Mouse (Mus musculus) telencephalon, adult 2 months (tissue): ENCODE results near the gene Rab3a.

ENCODE experiments used
- DNase-seq: peaks from one replicate; pipeline ENCODE4 v3.0.0-alpha.2; 2011; ENCODE audit warnings: low read depth, low spot score

Rab3a gene

DNA sequence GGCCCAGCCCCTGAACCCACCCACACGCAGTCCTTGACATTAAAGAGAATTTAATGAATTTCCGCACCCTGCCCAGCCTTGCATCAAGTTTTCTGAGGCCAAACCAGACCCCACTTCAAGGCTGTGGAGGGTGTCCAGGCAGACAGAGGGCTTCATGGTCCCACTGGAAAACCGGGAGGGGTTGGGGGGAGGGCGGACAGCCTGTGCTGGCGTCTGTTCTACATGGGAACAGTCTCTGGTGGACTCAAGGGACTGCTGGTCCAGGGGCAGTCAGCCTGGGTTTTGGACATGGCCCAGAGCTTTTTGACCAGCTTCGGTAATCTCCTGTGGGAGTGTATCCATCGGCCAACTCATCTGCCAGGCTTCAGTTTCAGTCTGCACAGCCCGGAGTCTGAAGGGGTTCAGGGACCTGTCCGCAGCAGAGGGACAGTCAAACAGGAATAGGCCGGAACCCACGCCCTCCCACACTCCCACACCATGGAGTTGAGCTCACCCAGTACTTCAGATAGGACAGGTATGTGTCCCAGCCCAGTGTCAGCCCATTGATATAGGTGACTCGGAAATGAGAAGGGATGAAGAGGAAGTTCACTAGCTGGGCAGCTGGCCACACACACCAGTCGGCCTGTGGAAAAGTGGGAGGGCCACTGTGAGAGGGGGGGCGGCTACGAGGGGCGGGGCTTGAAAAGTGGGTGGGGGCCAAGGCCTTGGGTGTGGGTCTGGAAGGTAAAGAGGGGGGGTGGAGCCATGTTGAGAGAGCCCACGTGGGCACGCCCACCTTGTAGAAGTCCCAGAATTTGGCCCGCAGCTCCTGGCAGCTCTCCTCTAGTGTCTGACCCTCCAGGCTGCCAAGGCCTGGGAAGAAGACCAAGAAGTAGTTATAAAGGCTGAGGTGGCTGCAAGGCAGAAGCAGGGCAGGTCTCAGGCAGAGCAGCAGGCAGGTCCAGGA lies 4.4 kb downstream of the Rab3a start:
- no peak for DNase-seq

DNA sequence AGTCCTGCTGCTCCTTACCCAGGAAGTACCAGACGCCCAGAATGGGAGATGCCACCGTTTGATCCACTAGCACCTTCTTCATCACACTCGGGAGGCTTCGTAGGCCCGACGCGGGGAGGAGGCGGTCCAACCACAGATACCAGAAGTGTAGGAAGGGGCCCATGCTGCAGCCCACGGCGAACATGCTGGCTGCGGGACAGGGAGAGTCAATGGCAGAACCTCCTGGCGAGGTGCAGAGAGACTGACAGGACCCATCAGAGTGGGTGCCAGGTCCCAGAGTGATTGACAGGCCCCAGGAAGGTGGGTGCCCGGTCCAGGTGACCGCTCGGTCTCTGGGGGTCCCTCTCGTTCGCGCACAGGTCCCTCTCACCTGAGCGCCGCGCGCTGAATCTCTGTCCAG lies 5.9 kb downstream of the Rab3a start:
- no peak for DNase-seq

DNA sequence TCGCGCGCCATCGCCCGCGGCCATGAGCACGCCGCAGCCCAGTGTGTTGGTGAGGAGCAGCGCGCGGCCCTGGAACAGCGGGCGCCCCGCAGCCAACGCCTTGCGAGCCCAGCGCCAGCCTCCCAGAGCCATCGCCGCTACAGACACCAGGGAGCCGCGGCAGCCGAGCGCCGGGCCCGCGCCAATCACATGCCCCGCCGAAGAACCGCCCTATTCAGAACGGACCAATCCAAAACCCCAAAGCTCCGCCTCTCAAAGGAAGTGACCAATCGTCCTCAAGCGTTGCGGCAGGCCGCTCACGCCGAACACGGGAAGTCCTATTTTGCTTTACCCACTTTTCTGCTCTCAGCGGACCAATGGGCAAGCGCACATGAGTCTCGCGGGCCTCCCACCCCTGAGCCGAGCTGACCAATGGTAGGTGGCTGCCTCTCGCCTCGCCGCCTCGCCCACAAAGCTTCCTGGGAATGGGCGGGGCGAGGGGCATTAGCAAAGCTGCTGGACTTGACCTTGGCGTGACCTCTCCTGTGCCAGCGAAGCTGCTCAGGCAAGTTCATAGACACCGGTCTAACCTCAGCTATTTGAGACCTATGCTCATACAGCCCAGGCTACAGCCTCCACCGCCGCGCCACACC lies 6.4 kb downstream of the Rab3a start, which contains the start of gene Mpv17l2:
Gene Mpv17l2, minus strand, starts transcription at position 172 of the 632 bp plus-strand sequence.
- DNase-seq = peak; percentile 99

DNA sequence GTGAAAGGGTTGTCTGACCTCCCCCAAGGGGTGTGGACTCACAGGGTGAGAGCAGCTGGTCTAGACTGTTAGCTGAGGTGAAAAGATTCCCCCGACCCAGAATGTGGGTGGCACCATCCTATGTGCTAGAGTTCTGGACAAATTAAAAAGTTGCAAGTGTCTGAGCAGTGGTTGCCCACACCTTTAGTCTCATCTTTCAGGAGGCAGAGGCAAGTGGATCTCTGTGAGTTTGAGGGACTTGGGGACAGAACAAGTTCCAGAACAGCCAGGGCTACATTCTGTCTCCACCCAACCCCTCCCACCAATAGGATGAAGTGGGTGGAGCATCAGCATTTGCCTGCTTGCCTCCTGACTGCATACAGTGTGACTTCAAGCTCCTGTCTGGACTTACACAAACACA lies 7.6 kb downstream of the Rab3a start:
- no peak for DNase-seq

DNA sequence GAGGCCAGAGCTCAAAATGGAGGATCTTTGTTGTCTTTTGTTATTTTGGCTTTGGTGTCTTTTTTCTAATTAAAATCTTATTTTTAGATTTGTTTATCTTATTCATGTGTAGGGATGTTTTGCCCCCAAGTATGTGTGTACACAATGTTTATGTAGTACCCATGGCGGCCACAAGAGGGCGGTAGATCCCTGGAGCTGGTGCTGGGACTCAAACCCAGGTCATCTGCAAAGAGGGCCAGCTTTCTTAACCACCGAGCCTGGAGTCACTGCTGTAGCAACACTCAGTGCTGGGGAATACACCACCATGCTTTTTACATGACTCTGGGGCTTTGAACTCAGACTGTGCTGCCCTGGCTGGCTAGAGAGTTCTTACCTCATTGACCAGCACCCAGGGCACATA lies 8.9 kb downstream of the Rab3a start:
- DNase-seq = no peak

DNA sequence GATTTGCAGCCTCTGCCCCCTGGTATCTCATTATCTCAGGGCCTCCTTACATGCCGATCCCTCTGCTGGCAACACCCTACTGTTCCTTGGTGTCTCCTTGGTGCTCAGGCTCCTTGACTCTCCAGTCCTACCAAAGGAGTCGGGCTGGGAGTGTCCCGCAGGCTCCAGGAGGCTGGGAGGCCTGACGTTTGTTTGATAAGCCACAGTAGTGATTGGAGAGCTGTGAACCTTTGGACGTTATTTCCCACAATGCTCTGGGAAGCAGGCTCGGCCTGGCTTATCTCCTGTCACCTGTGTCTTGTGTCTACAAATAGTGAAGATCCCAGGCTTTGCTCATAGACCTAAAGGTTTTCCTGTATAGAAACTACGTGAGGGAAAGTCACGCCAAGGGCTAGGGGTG lies 9.5 kb downstream of the Rab3a start:
- no peak for DNase-seq

DNA sequence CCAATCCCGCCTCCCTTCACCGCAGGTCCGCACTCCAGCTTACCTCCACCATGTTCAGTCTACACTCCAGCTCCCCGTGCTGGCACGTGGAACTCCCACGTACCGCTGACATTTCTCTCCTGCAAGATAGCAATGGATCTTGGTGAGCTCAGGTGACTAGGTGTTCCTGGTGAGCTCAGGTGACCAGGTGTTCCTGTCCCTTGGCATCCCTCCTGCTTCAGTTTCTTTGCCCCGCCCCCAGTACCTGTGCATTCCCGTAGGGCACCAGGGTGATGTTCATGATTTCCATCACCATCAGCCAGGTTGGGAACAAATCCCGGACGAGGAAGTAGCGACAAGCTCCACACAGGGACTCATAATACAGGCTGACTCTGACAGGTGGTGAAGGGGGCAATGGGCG lies 10.2 kb downstream of the Rab3a start:
- no peak for DNase-seq

DNA sequence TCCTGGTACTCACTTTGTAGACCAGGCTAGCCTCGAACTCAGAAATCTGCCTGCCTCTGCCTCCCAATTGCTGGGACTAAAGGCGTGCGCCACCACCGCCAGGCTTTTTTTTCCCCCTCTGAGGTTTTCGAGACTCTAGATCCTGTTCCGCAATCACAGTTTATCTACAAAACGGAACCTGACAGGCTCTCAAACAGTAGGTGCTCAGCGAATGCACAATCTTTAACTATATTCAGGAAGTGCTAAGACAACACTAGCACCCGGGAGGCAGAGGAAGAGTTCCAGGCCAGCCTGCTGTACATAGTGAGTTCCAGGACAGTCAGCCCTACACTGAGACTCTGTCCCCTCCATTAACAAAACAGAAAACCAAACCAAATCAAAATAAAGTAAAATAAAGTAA lies 10.8 kb downstream of the Rab3a start:
- no peak for DNase-seq

DNA sequence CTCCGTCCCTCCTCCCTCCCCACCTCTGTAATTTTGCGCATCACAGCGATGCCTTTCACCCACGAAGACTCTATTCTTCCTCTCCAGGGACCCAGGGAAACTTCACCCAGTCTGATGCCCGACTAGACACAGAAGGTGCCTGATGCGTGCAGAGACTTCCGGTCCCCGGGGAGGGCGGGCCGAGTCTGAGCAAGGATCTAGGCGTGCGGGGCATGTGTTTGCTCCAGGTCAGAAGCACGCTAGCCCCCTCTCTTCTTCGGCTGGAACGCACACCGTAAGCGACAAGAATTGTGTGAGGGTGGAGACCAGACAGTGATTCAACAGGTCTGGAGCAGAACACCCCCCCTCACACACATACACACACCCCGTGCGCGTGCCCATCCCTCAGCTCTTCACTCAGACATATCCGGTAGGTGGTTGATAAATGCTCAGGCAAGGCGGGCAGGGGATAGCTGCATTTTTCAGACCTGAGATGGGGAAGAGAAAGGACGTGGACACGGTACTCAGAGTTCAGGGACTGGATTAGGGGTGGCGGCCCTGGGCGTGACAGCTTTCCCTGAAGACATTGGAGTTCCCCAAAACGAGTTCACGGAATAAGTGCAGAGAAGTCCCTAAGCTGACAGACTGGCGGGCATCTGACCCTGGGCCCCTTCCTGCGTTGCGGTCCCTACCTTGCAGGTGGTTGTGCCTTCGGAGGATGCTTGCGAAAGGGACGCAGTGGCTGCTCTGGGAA lies 11.5 kb downstream of the Rab3a start:
- no peak for DNase-seq

DNA sequence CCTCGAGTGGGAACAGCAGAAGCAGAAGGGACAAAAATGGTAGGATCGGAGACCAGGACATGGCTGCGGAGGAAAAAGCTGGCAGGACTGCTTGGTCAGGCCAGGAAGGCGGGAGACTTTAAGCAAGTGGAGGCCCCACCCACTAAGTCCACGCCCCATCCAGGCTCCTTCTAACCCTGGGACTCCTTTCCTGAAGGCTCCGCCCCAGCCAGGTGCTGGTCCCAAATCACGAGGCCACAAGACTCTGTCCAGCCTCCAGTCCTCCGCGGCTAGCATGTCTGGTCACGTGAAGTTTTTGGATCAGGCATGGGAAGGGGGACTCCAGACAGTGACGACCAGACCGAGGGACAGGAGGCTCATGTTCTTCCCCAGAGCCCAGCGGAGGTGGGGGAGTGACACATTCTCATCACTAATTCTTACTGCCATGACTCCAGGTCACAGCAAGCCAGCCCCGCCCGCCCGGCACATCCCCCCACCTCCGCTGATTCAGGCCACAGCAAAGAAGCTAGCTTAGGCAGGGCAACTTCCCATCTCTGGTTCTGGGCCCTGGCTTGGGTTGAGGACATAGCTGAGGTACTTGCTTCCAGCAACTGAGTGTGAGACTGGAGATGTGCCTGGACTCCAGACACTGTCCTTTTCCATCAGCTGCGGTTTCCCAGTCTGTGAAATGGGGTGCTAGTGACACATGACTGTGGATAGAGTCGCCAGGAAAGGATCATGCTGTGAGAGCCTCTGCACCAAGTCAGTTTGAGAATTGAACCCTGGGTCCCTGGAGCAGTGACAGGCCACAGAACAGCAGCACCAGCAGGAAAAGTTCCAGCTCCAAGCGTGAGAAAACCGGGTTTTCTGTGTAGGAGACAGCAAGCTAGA lies 12.3 kb downstream of the Rab3a start:
- no peak for DNase-seq

DNA sequence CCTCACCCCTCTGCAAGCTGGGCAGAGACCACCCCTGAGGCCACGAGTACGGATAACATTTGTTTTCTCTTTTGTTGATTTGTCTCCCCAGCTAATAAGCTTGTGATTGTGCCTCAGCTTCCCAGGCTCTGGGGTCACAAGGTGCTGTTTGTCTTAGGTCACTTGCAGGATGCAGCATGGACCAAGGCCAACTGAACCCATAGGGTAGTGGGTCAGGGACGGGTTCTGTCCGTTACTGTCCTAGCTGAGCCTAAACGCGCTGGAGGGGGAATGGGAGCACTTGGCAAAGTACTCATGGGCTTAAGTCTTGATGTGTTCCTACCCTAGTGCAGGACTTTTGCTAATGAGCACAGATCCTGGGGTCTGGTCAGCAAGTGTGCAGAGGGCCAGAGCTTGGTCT lies 13.0 kb downstream of the Rab3a start:
- DNase-seq = no peak

DNA sequence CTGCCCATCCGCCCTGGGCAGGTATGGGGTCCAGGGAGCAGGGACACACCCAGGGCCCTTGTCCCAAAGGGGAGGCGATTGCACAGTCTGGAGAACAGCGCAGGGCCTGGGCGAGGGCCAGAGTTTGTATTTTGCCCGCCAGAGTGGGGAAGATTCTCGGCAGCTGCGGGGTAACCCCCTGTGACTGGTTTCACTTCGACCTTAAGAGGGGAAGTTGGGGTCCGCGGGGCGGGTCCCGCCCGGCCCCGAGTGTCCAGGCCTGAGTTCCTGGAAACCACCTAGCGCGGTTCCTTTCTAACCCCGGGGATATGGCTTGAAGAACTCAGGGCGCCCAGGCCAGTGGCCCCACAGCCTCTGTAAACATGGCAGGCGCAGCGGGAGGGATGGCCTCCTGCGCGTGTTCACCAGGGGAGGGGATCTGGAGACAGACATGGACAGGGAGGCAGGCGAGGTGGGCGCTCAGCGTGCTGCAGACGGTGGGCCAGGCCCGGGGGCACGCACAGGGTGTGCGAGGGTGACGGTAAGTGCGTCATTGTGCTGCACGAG lies 13.8 kb downstream of the Rab3a start:
- DNase-seq = no peak

DNA sequence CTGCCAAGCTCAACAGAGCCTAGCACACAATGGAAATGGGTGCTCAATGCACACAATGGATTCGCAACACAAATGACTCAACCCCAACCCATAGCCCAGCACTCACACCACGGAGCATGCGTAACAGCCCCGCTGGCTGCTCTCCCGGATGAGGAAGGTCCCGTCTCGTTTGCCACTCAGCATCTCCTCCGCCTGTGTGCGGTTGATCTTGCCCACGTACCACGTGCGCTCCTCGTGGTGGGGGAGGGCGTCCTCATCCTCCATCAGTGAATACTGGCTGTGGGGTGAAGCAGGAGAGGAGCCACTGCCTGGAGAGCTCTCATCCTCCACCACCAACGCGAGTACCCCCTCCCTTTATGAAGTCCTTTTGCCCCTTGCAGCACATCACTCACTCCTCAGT lies 14.5 kb downstream of the Rab3a start:
- DNase-seq = no peak

DNA sequence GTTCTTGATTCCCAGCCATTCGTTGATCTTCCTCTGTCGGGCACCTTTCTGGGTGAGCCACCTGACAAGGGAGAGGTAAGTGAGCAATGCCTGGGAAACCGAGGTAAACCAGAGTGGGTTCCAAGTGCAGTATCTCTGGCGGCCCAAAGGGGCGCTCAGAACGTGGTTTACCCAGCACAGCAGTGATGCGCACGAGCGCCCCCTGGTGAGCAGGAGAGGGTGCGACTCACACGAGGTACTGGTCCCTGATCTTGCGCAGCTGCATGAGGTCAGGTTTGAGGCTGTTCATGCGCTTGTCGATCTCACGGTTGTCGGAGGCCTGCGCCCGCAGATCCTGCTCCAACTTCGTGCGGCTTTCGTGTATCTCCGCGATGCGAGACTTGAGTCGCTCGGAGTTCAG lies 14.9 kb downstream of the Rab3a start:
- DNase-seq = peak; percentile 89

DNA sequence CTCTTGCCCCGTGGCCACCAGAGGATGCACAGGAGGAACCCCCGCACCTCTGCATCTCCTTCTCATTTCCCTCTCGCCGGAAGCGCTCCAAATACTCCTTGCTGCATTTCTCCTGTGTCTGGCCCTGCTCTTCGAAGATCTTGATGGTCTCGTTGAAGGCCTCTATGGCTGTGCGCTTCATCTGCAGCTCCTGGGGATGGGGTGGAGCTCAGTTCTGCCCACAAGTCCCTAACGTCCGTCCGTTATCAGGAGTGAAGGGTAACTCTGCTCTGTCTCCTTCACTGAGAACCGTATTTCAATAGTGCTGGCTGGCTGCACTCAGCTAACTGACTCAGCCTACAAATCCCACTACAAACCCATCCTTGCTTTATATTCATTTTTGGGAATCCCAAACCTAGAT lies 15.4 kb downstream of the Rab3a start:
- no peak for DNase-seq

DNA sequence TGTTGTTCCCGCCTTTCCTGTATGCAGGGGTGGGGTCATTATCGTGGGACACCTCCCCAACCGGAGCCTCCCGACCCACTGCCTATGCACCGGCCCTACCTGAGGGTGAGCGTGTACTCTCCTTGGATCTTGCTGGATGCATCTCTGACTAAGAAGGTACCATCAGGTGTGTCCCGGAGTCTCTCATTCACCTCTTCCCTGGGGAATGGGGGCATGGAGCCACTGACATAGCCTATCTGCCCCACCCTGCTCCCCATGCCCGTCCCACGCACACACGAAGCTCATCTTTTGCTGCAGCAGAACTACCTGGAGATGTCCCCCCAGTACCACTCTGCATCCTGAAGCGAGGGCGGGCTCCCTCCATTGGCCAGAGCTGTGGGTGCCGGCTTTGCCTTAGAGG lies 16.3 kb downstream of the Rab3a start:
- no peak for DNase-seq

DNA sequence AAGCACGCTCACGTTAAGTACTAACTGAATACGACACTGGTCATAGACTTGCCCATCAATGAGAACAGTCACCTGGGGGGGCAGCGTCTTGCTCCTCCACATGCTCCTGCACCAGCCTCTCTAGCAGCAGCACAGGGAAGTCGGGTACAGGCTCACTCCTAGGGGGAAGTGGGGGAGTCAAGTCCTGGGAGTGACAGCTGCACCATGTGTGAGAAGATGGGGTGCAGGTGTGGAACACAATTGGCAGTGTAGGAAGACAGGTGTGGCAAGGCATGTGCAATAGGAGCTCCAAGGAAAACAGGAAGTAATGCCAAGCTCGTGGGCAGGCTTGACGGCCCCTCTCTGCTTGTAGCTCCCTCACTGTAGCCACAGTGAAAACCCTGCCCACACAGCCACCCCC lies 16.7 kb downstream of the Rab3a start:
- DNase-seq = no peak

DNA sequence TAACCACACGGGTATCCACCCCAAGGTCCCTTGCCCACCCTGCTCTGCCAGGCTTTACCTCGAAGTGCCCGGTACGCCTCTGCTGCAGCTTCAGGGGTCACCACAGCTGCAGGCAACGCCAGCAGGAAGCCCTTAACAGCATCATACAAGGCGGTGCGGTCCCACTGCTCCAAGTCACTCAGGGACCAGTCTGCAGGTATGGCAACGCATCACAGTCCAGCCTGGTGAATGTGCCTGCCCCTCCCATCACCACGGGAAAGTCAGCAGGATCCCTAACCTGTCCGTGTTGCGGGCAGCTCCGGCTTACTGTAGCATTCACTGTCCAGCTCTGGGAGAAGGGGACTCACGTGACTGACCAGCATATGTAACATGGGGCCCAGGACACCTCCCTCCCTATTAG lies 17.6 kb downstream of the Rab3a start:
- DNase-seq = no peak

DNA sequence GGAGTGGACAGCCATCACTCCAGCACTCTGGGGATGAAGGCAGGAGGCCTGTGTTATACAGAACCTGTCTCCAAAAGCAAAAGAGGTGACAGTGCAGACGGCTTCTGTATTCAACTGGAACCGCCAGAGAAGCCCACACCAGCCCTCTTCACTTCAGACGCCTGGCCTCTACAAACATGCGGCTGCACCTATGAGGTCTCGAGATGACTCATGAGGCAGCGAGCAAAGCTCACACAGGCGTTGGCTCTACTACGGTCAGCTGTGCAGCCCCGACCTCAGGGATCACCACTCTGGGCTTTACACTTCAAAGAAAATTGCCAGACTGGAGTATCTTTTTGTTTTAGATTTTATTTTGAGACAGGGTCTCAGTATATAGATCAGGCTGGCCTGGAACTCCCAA lies 18.4 kb downstream of the Rab3a start:
- DNase-seq = no peak

DNA sequence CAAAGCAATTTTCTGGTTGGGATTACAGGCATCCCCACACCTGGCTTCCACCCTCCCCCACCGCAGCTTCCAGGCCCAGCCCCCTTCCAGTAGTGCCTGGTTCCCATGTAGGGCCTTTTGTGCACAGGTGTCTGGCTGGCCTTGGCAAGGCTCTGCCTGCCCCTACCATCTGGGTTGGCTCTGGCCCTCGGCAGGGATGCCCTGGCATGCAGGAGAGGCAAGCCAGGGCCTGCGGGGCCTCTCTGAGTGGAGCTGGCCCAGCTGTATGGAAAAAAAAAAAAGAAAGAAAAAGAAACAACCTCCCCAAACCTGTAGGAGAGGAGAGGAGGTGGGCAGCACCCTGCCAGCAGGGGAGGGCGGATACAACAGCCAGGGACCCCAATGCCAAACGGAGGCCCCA lies 18.9 kb downstream of the Rab3a start:
- no peak for DNase-seq

DNA sequence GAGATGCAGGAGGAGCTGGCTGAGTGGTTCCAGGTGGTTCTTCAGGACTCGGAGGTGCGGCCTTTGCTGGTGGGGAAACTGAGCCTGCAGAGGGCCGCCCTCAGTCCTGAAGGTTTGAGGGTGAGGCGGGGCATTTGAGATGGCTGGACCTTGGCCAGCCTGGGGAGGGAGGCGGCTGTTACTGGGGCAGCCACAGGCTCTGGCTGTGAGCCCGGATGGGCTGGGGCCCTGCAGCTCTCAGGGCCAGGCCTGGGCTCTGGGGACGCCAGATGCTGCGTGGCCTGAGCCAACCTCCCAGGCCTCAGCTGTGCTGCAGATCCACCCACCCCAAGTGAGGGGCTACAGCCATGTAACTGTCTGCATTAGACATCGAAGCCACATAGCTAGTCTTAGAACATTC lies 19.4 kb downstream of the Rab3a start:
- no peak for DNase-seq
